Mouse (Mus musculus) intestine, embryonic 14.5 days (tissue): ENCODE data around the gene Syngr3. TPM values are rescaled to one million over a fixed set of nuclear protein-coding genes. Genes with fewer than 3 reads are reported as not detected.
"Not testable (repeated sequence)": the region's sequence is repeated elsewhere in the genome, so short reads cannot be mapped to it uniquely, and the experiment has no call there.

Source experiments
- ATAC-seq: fragments of 200-750 bp; cut with Nextera tagmentation; replicated peaks from 2 replicates; pipeline ENCODE4 v1.8.0; 2017; ENCODE audit warnings: low read depth, moderate number of reproducible peaks, moderate TSS enrichment, moderate library complexity; ENCODE audit not compliant: low FRiP score, low TSS enrichment
- DNase-seq: peaks from one replicate; pipeline ENCODE4 v3.0.0-alpha.2; 2018; ENCODE audit warnings: low spot score
- H3K27ac ChIP-seq: fragments of 300-500 bp; sonication (generic); 2 replicates; pipeline ENCODE4 v1.5.1; 2014; ENCODE audit warnings: low read depth, mild to moderate bottlenecking, control low read depth
- H3K27me3 ChIP-seq: fragments of 300-500 bp; sonication (generic); replicated peaks from 2 replicates; pipeline ENCODE4 v1.6.1; 2014; ENCODE audit warnings: low read length, control low read depth; ENCODE audit not compliant: control insufficient read depth, insufficient read depth
- H3K36me3 ChIP-seq: fragments of 300-500 bp; sonication (generic); 2 replicates; pipeline ENCODE4 v1.6.1; 2014; ENCODE audit warnings: low read length, control low read depth; ENCODE audit not compliant: control insufficient read depth, insufficient read depth
- H3K4me1 ChIP-seq: fragments of 300-500 bp; sonication (generic); replicated peaks from 2 replicates; pipeline ENCODE4 v1.6.1; 2014; ENCODE audit warnings: low read length, control low read depth, mixed read lengths; ENCODE audit not compliant: control insufficient read depth, insufficient read depth
- H3K4me2 ChIP-seq: fragments of 300-500 bp; sonication (generic); 2 replicates; pipeline ENCODE4 v1.6.1; 2014; ENCODE audit warnings: low read length
- H3K4me3 ChIP-seq: fragments of 300-500 bp; sonication (generic); 2 replicates; pipeline ENCODE4 v1.5.1; 2014; ENCODE audit warnings: low read depth, low read length, control low read depth, mixed read lengths
- H3K9ac ChIP-seq: fragments of 300-500 bp; sonication (generic); 2 replicates; pipeline ENCODE4 v1.6.1; 2014; ENCODE audit warnings: mild to moderate bottlenecking, low read length
- H3K9me3 ChIP-seq: fragments of 300-500 bp; sonication (generic); 2 replicates; pipeline ENCODE4 v1.6.1; 2016; ENCODE audit warnings: low read length, control low read depth; ENCODE audit not compliant: control insufficient read depth
- WGBS: fragments of 180-500 bp; shearing (Covaris S2); extraction: QIAGEN DNeasy Blood & Tissue Kit; methylation state at CpG from one replicate; pipeline ENCODE4 v1.1.7; 2014; 5-methylcytosine and 5-hydroxymethylcytosine counted together
- polyA plus RNA-seq: library from polyadenylated mRNA; unstranded; fragments of >200 nt; fragmentation: Nextera tagmentation; extraction: Ambion mirVana; gene quantifications from 2 replicates; pipeline ENCODE4 v1.2.1, GENCODE M21; 2014

The Syngr3 gene
- polyA plus RNA-seq, 1 experiment from 2014 or later: 7.5 TPM

- H3K36me3 ChIP-seq: peaks cover 18% of the 10 kb centered on the region
- peak overlapping the region; percentile 70 for H3K4me3 ChIP-seq
- H3K4me1 ChIP-seq: peaks cover 23% of the 10 kb centered on the region
- H3K9ac ChIP-seq: peak overlapping the region; percentile 72
- peak overlapping the region; percentile 67 for H3K4me2 ChIP-seq
- DNase-seq (no peak), ATAC-seq (no peak)
- H3K27me3 ChIP-seq: no peaks in the 10 kb centered on the region
- H3K27ac ChIP-seq: 0 out of 2 replicates have a peak overlapping the region, but pooled peaks have one; percentile 62
- under 1% methylated on average over 12 of the region's 12 CpGs for WGBS
- no peaks in the 10 kb centered on the region for H3K9me3 ChIP-seq
Observed at GRCm38 (mm10) chr17:24723122-24723880, 33.5 kb upstream of the Syngr3 start.

GRCm38 (mm10) chr17:24722220-24722924 is 32.6 kb upstream of the Syngr3 start:
- no peak for DNase-seq
- Histone ChIP-seq H3K9ac (peak overlapping the region; percentile 72; the same call in 1 of the 2 replicates), H3K4me2 (peak overlapping the region; percentile 67), H3K36me3 (peaks cover 21% of the 10 kb centered on the region), H3K4me3 (0 out of 2 replicates have a peak overlapping the region, but pooled peaks have one; percentile 70), H3K27ac (no peak overlapping the region), H3K27me3 (no peaks in the 10 kb centered on the region), H3K4me1 (peaks cover 23% of the 10 kb centered on the region), H3K9me3 (no peaks in the 10 kb centered on the region)
- 36% methylated on average over 13 of the region's 13 CpGs for WGBS
- ATAC-seq: no peak

GRCm38 (mm10) chr17:24721383-24721955 is 31.7 kb upstream of the Syngr3 start:
- not testable (repeated sequence) for DNase-seq, H3K9me3 ChIP-seq, H3K27ac ChIP-seq, H3K27me3 ChIP-seq, ATAC-seq
- peak overlapping the region; percentile 94 for H3K9ac ChIP-seq
- WGBS: 56% methylated on average over 7 of the region's 7 CpGs
- H3K36me3 ChIP-seq: peaks cover 28% of the 10 kb centered on the region
- peak overlapping the region; percentile 92 for H3K4me3 ChIP-seq
- peak overlapping the region; percentile 67 for H3K4me2 ChIP-seq
- peaks cover 23% of the 10 kb centered on the region for H3K4me1 ChIP-seq

- ATAC-seq, H3K9me3 ChIP-seq, H3K27ac ChIP-seq, H3K27me3 ChIP-seq, DNase-seq: not testable (repeated sequence)
- Histone ChIP-seq H3K36me3 (peaks cover 35% of the 10 kb centered on the region), H3K9ac (peak overlapping the region; percentile 94), H3K4me2 (peak overlapping the region; percentile 67), H3K4me3 (peak overlapping the region; percentile 92), H3K4me1 (peaks cover 23% of the 10 kb centered on the region)
- whole genome bisulfite sequencing: 0% methylated on average over 10 of the region's 11 CpGs
Observed at GRCm38 (mm10) chr17:24720616-24721015, 30.9 kb upstream of the Syngr3 start.

- ATAC-seq (peak; percentile 97), DNase-seq (peak; percentile 98)
- peak overlapping the region; percentile 83 for H3K27ac ChIP-seq
- peaks cover 23% of the 10 kb centered on the region for H3K4me1 ChIP-seq
- peaks cover 35% of the 10 kb centered on the region for H3K36me3 ChIP-seq
- under 1% methylated on average over 61 of the region's 61 CpGs for WGBS
- H3K9ac ChIP-seq: peak overlapping the region; percentile 94
- peak overlapping the region; percentile 92 for H3K4me3 ChIP-seq
- peak overlapping the region; percentile 67 for H3K4me2 ChIP-seq
- no peaks in the 10 kb centered on the region for H3K9me3 ChIP-seq
- no peaks in the 10 kb centered on the region for H3K27me3 ChIP-seq
Observed at GRCm38 (mm10) chr17:24719494-24720222, 29.9 kb upstream of the Syngr3 start.

- H3K27ac ChIP-seq, ATAC-seq, H3K27me3 ChIP-seq, H3K9me3 ChIP-seq, DNase-seq: not testable (repeated sequence)
- Histone ChIP-seq H3K4me1 (peaks cover 23% of the 10 kb centered on the region), H3K4me3 (peak overlapping the region; percentile 92), H3K9ac (peak overlapping the region; percentile 94), H3K36me3 (peaks cover 35% of the 10 kb centered on the region), H3K4me2 (peak overlapping the region; percentile 67)
- 66% methylated on average over 5 of the region's 5 CpGs for WGBS
Observed at GRCm38 (mm10) chr17:24718938-24719337, 29.2 kb upstream of the Syngr3 start.

- H3K9me3 ChIP-seq: no peaks in the 10 kb centered on the region
- H3K27me3 ChIP-seq: no peaks in the 10 kb centered on the region
- H3K36me3 ChIP-seq: peaks cover 35% of the 10 kb centered on the region
- peaks cover 18% of the 10 kb centered on the region for H3K4me1 ChIP-seq
- peak within 1 kb of the TSS; percentile 92 for H3K4me3 ChIP-seq
- H3K27ac ChIP-seq: no peak within 1 kb of the TSS
- no peak within 1 kb of the TSS for H3K9ac ChIP-seq
- no peak for DNase-seq
- no peak for ATAC-seq
- WGBS: 77% methylated on average over 4 of the region's 4 CpGs
- peak within 1 kb of the TSS; percentile 67 for H3K4me2 ChIP-seq
Observed at GRCm38 (mm10) chr17:24717943-24718342, 28.2 kb upstream of the Syngr3 start, which contains the start of the genes Rnf151 and Rps2. Gene Rnf151 (minus strand): TSS chr17:24718063. Gene Rps2 (plus strand): TSS chr17:24718116.

- ATAC-seq (no peak), DNase-seq (no peak)
- WGBS: 95% methylated on average over 15 of the region's 15 CpGs
- Histone ChIP-seq H3K36me3 (peaks cover 21% of the 10 kb centered on the region), H3K4me1 (peaks cover 2% of the 10 kb centered on the region; the same call in 1 of the 2 replicates), H3K27ac (no peak overlapping the region), H3K4me2 (no peak overlapping the region), H3K9me3 (no peaks in the 10 kb centered on the region), H3K27me3 (no peaks in the 10 kb centered on the region), H3K9ac (no peak overlapping the region), H3K4me3 (no peak overlapping the region)
Observed at GRCm38 (mm10) chr17:24716166-24716682, 26.5 kb upstream of the Syngr3 start.
